Mouse (Mus musculus) retina, embryonic 14.5 days (tissue): ENCODE measurements around the gene Timd2.
A peak's percentile ranks its signal among the peaks of the same experiment; 100 is the strongest.
"Not testable (repeated sequence)": the region's sequence is repeated elsewhere in the genome, so short reads cannot be mapped to it uniquely, and the experiment has no call there.

ENCODE experiments used
- DNase-seq: peaks from one replicate; pipeline ENCODE4 v3.0.0-alpha.2; 2015; ENCODE audit warnings: low spot score

Timd2 gene

GRCm38 (mm10) chr11:46663215-46663614 is 43.6 kb downstream of the Timd2 start:
- no peak for DNase-seq

- no peak for DNase-seq
Observed at GRCm38 (mm10) chr11:46652476-46652875, 54.4 kb downstream of the Timd2 start.

GRCm38 (mm10) chr11:46649655-46650054 is 57.2 kb downstream of the Timd2 start:
- DNase-seq: not testable (repeated sequence)

GRCm38 (mm10) chr11:46644824-46645223 is 62.0 kb downstream of the Timd2 start:
- no peak for DNase-seq

- no peak for DNase-seq
Observed at GRCm38 (mm10) chr11:46636568-46636967, 70.3 kb downstream of the Timd2 start.

- DNase-seq: not testable (repeated sequence)
Observed at GRCm38 (mm10) chr11:46635516-46635915, 71.3 kb downstream of the Timd2 start.

GRCm38 (mm10) chr11:46631635-46632034 is 75.2 kb downstream of the Timd2 start:
- peak; percentile 20 for DNase-seq

- no peak for DNase-seq
Observed at GRCm38 (mm10) chr11:46629211-46629795, 77.6 kb downstream of the Timd2 start, which contains the start of gene Dppa1. Gene Dppa1 (minus strand): TSS chr11:46629261.

GRCm38 (mm10) chr11:46620414-46621168 is 86.3 kb downstream of the Timd2 start:
- no peak for DNase-seq

- no peak for DNase-seq
Observed at GRCm38 (mm10) chr11:46619929-46620328, 86.9 kb downstream of the Timd2 start.
